Mouse (Mus musculus) myocyte (in vitro differentiated cells): ENCODE measurements at regions not wholly inside any gene's neighbourhood (a gene's known extent, or its start where the extent isn't known, plus 50 kb on each side); places are given as distances from the start of the nearest gene placed in this dataset.

Experiments
- E2F4 ChIP-seq: IDR thresholded peaks from one replicate; pipeline ENCODE4 v1.6.1; 2011; ENCODE audit warnings: mild to moderate bottlenecking, control low read depth, moderate library complexity; ENCODE audit not compliant: insufficient read depth
- MAX ChIP-seq: IDR thresholded peaks from one replicate; pipeline ENCODE4 v1.6.1; 2011; ENCODE audit warnings: low read depth, mild to moderate bottlenecking, control low read depth
- MYOD1 ChIP-seq, 3 experiments: IDR thresholded peaks; one replicate each; pipeline ENCODE4 v1.6.1; 2011; ENCODE audit warnings: control low read depth in 2 of 3, low read depth in 2 of 3, mild to moderate bottlenecking in 2 of 3, moderate library complexity in 1 of 3; ENCODE audit not compliant: insufficient read length in 2 of 3, control insufficient read depth in 1 of 3
- MYOG ChIP-seq, 3 experiments: IDR thresholded peaks; one replicate each; pipeline ENCODE4 v1.6.1; 2011; ENCODE audit warnings: control low read depth in 2 of 3, low read depth in 2 of 3, mild to moderate bottlenecking in 2 of 3; ENCODE audit not compliant: insufficient read length in 2 of 3, control insufficient read depth in 1 of 3, insufficient read depth in 1 of 3
- POLR2A ChIP-seq: IDR thresholded peaks from one replicate; pipeline ENCODE4 v1.6.1; 2011; ENCODE audit warnings: low read depth, mild to moderate bottlenecking, control low read depth, moderate library complexity; ENCODE audit not compliant: insufficient read length
- POLR2AphosphoS2 ChIP-seq: IDR thresholded peaks from one replicate; pipeline ENCODE4 v1.6.1; 2011; ENCODE audit warnings: low read depth, control low read depth; ENCODE audit not compliant: insufficient read length
- REST ChIP-seq: IDR thresholded peaks from one replicate; pipeline ENCODE4 v1.6.1; 2011; ENCODE audit warnings: mild to moderate bottlenecking, control low read depth, moderate library complexity; ENCODE audit not compliant: insufficient read depth, insufficient read length
- SRF ChIP-seq: IDR thresholded peaks from one replicate; pipeline ENCODE4 v1.6.1; 2011; ENCODE audit warnings: low read depth; ENCODE audit not compliant: control insufficient read depth, insufficient read length
- TCF12 ChIP-seq: IDR thresholded peaks from one replicate; pipeline ENCODE4 v1.6.1; 2011; ENCODE audit warnings: mild to moderate bottlenecking, control low read depth; ENCODE audit not compliant: poor library complexity, insufficient read depth, severe bottlenecking
- USF1 ChIP-seq: IDR thresholded peaks from one replicate; pipeline ENCODE4 v1.6.1; 2011; ENCODE audit warnings: low read depth, mild to moderate bottlenecking, control low read depth, moderate library complexity

DNA sequence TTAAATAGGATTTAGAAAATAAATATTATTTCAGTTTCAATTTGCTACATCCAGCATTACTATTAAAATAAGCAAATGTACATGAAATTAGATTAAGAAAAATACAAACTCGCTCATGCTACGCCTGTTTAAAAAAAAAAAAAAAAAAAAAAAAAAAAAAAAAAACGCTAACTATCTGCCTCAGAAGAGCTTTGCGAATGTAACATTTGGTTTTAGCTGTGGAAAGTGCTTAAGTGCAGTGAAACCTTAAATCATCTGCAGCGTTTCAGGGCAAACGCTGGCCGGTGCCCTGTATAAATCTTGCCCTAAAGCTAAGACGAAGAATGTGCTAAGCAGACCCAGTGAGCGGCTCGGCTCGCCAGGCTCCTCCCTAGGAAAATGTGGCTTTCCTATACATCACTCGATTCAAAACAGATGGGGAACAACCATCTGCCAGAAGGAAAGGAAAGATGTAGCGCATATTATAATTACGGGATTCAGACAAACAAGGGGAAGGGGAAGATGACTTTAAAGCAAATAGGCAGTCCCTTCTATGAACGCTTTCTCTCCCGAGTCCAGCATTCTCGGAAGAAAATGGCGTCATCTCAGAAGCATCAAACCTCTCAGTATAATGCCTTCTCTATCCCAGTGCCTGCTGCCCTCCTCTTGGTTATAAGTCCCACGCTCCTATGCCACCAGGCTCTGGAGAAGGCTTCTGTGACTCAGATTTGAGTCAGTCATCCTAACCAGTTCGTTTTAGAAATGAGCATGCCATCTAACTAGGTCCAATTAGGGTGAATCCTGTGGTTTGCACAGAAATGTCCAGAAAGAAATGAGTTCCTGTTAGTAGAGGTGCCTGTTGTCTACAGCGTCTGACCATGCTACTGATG, 105.2 kb upstream of the Supt20 start:
- TF ChIP-seq USF1 (no peak), POLR2AphosphoS2 (no peak), MAX (no peak), POLR2A (no peak), MYOG (IDR thresholded peaks at IDR 0.05; ENCODE audit: control insufficient read depth in 1 of 3, insufficient read depth in 1 of 3, insufficient read length in 2 of 3, low read depth in 2 of 3) (no peak), E2F4 (no peak), SRF (no peak), MYOD1 (IDR thresholded peaks at IDR 0.05; ENCODE audit: control insufficient read depth in 1 of 3, insufficient read length in 2 of 3, low read depth in 2 of 3) (no peak), TCF12 (no peak), REST (no peak)
